Mouse (Mus musculus): ENCODE results near the gene Epb41l3.

GRCm38 (mm10) chr17:69220849-69221248, 145.4 kb downstream of the Epb41l3 start:
- TF ChIP-seq CTCF (IDR thresholded peaks at IDR 0.05; ENCODE audit: extremely low read depth, insufficient read depth, insufficient read length, insufficient replicate concordance) (no peak), POLR2A (IDR thresholded peaks at IDR 0.05; ENCODE audit: low read depth, low read length) (no peak)
